9 mouse cellular contexts compared by ENCODE assay signal in the genomic region with DNA sequence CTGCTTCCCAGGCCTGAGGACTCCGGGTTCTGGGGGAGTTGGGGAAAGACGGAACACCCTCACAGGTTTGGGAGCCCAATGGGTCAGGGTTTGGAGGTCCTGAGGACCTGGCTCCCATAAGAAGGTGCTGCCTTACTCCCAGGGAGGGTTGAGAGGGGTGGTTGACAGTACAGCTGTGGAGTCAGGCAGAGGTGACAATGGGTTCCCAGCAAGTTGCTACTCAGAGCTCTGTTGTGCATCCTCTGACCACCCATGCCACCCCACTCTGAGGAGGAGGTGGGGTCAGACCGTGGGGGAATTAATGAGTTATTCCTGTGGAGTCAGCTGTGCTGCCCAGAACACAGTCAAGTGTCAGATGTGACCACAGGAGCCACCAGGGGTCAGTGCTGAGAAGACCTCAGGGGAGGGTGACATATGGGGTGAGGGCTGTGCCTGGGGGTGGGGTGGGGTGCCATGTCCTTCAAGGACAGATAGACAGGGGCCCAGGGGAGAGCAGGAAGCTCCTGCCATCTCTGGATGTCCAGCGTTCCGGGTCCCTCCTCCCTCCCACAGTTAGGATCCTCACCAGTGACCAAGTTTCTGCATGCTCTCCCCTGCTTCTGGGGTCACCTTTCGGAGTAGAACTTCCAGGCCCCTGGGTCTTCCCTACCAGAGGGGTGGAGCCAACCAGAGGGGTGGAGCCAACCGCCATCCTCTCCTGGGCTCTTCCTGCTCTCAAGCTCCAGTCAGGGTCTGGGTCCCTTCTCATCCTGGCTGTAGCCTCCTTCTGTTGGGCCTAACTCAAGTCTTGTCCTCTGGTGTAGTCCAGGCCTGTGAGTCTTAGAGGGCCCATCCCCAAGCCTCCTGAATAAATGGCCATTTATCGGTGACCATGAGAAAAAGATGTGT. TPM values are rescaled to one million over a fixed set of nuclear protein-coding genes. Genes with fewer than 3 reads are reported as not detected.
DNase-seq lines count a peak whose midpoint lies in the region; ATAC-seq and TF ChIP-seq lines count a peak whose summit lies in the region.
"Had no signal": no experiment of that assay in that cellular context is flagged by ENCODE, and none has a peak within 500 bp of the region (broad histone marks: within the 10 kb centered on the region; RNA-seq: fewer than 3 reads in every experiment).

No protein-coding gene starts in this region.

- H3K27ac ChIP-seq in kidney, postnatal 0 days, result no peak overlapping the region
- H3K27ac ChIP-seq in kidney, adult 2 months (ENCODE audit: insufficient read depth, low read depth, low read length), result no peak overlapping the region
- no peak overlapping the region for H3K27ac ChIP-seq in MEL (ENCODE audit: control insufficient read depth, low read depth, low read length)

- no peak for TF ChIP-seq EP300 in MEL (IDR thresholded peaks at IDR 0.05; ENCODE audit: low read depth in 1 of 2, low read length in 2 of 2)

- H3K4me3 ChIP-seq in kidney, postnatal 0 days (replicated peaks; ENCODE audit: low read depth, low read length), result no peak overlapping the region
- no peak overlapping the region for H3K4me3 ChIP-seq in kidney, adult 2 months (ENCODE audit: insufficient read depth, low read depth, low read length)
- H3K4me3 ChIP-seq in MEL (ENCODE audit: control insufficient read depth in 1 of 2, insufficient read depth in 1 of 2, low read depth in 2 of 2, low read length in 2 of 2), result no peak overlapping the region

- no peak for DNase-seq in kidney, postnatal 0 days (ENCODE audit: low spot score)
- DNase-seq in kidney, adult 2 months, result no peak
- DNase-seq in B cell, adult 2 months, result peak; percentile 50 to 56
- DNase-seq in MEL (ENCODE audit: low read depth, low spot score), result no peak
- peak; percentile 66 for DNase-seq in lung, postnatal 10 days
- DNase-seq in c-Kit-positive CD71-positive TER-119-positive erythroid progenitor cells, embryonic 14.5 days (ENCODE audit: low spot score), result no peak
- DNase-seq in adrenal gland, postnatal 10 days, result no peak
- no peak for DNase-seq in right cerebral cortex, postnatal 25 days
- DNase-seq: right cerebral cortex, adult 18-20 months had no signal

- no peaks in the 10 kb centered on the region for H3K4me1 ChIP-seq in kidney, postnatal 0 days (replicated peaks; ENCODE audit: insufficient read depth, low read length)
- H3K4me1 ChIP-seq in kidney, adult 2 months (ENCODE audit: control insufficient read depth, insufficient read depth, low read length), result no peaks in the 10 kb centered on the region
- H3K4me1 ChIP-seq in MEL (ENCODE audit: control insufficient read depth in 1 of 2, insufficient read depth in 2 of 2, low read length in 2 of 2), result peaks cover 14 to 38% of the 10 kb centered on the region in 2 experiments

- TF ChIP-seq CTCF in kidney, postnatal 0 days (IDR thresholded peaks at IDR 0.05; ENCODE audit: low read depth), result peak; percentile 31; the same call in 1 of the 2 replicates
- no peak for TF ChIP-seq CTCF in kidney, adult 2 months (conservative IDR thresholded peaks at IDR 0.05; ENCODE audit: insufficient read depth, insufficient read length, low read depth, low read length)
- peak; percentile 32 to 57 (median 36); a peak in 5 of 6 replicates for TF ChIP-seq CTCF in MEL (IDR thresholded peaks at IDR 0.05 in 2 of 3, conservative IDR thresholded peaks at IDR 0.05 in 1 of 3; ENCODE audit: control insufficient read depth in 1 of 3, insufficient read depth in 1 of 3, low read depth in 2 of 3, low read length in 3 of 3, poor library complexity in 1 of 3, severe bottlenecking in 1 of 3)

- no peak for TF ChIP-seq POLR2A in kidney, adult 2 months (IDR thresholded peaks at IDR 0.05; ENCODE audit: low read depth, low read length)
- no peak for TF ChIP-seq POLR2A in MEL (IDR thresholded peaks at IDR 0.05; ENCODE audit: control insufficient read depth in 1 of 2, insufficient read depth in 1 of 2, low read depth in 1 of 2, low read length in 2 of 2, poor library complexity in 1 of 2)

- peaks cover 25% of the 10 kb centered on the region for H3K79me2 ChIP-seq in MEL (ENCODE audit: control insufficient read depth, insufficient read depth, low read length, poor library complexity)

- no peaks in the 10 kb centered on the region for H3K27me3 ChIP-seq in kidney, postnatal 0 days (ENCODE audit: insufficient read depth, low read length)
- no peaks in the 10 kb centered on the region for H3K27me3 ChIP-seq in kidney, adult 2 months (replicated peaks; ENCODE audit: control insufficient read depth, insufficient read depth, low read length)
- no peaks in the 10 kb centered on the region for H3K27me3 ChIP-seq in MEL (ENCODE audit: control insufficient read depth in 1 of 2, insufficient read depth in 2 of 2, low read length in 2 of 2)

- no peaks in the 10 kb centered on the region for H3K9me3 ChIP-seq in kidney, postnatal 0 days (replicated peaks; ENCODE audit: low read length)
- no peaks in the 10 kb centered on the region for H3K9me3 ChIP-seq in MEL (replicated peaks; ENCODE audit: insufficient read depth, low read length)

- TF ChIP-seq RAD21 in MEL (IDR thresholded peaks at IDR 0.05; ENCODE audit: low read depth, low read length), result no peak

- H3K4me2 ChIP-seq in kidney, postnatal 0 days (ENCODE audit: low read length), result no peak overlapping the region

- ATAC-seq in kidney, postnatal 0 days (replicated peaks; ENCODE audit: low FRiP score, low read depth), result 0 out of 2 replicates have a peak, but pooled peaks have one; percentile 26

- no peaks in the 10 kb centered on the region for H3K36me3 ChIP-seq in kidney, postnatal 0 days (ENCODE audit: insufficient read depth, low read length)
- no peaks in the 10 kb centered on the region for H3K36me3 ChIP-seq in kidney, adult 2 months (ENCODE audit: control insufficient read depth, insufficient read depth, low read length)
- peaks cover 0 to 32% of the 10 kb centered on the region in 2 experiments; a peak in 2 of 4 replicates for H3K36me3 ChIP-seq in MEL (ENCODE audit: control insufficient read depth in 1 of 2, insufficient read depth in 2 of 2, low read length in 2 of 2)

- no peak overlapping the region for H3K9ac ChIP-seq in kidney, postnatal 0 days (ENCODE audit: low read depth, low read length)
- H3K9ac ChIP-seq in MEL (ENCODE audit: control insufficient read depth, low read depth, low read length, poor library complexity, severe bottlenecking), result no peak overlapping the region

- 81% methylated on average over 8 of the region's 8 CpGs for WGBS in kidney, postnatal 0 days
- 78% methylated on average over 8 of the region's 8 CpGs for WGBS in kidney, adult 2 months

TF ChIP-seq in MEL, 35 proteins besides CTCF, POLR2A, EP300 and RAD21:
- TF ChIP-seq ZMIZ1 (IDR thresholded peaks at IDR 0.05; ENCODE audit: low read depth, low read length) (no peak), SMC3 (IDR thresholded peaks at IDR 0.05; ENCODE audit: low read depth, low read length) (peak; percentile 25; the same call in 1 of the 2 replicates)

RNA-seq across cellular contexts. Expression of a gene that starts 13.5 kb away (rescaled TPM):
- polyA plus RNA-seq in kidney, postnatal 0 days (2015; fragmentation: Nextera tagmentation; extraction: Ambion mirVana), result 4.3 TPM in 2 replicates
- polyA plus RNA-seq in kidney, adult 2 months (2012; rRNA removed), result 3.0 and 4.8 TPM in 2 replicates
- 62.9 and 89.9 TPM in 2 replicates for total RNA-seq in MEL (2012; rRNA removed)
- polyA plus RNA-seq in MEL (2012; ENCODE audit: insufficient read depth in 1 of 2, insufficient read length in 2 of 2, low read depth in 1 of 2, low replicate concordance in 2 of 2, missing spikeins in 1 of 2), result 10 to 100 TPM in 1 of 2 experiments, not detected in 1; 83.7 TPM
- total RNA-seq in adrenal gland, postnatal 10 days (2021), result 10 to 100 TPM in 1 of 2 experiments, 1 to 10 TPM in 1; 8.1 to 10.1 TPM

Comparison
In these comparisons a context has a peak if more than half of its experiments do, and no peak if none do; other contexts are left out.
1. DNase-seq: peak in B cell, adult 2 months (2 of 2) and lung, postnatal 10 days (single experiment); none in kidney, postnatal 0 days (single experiment), kidney, adult 2 months (single experiment), MEL (single experiment), c-Kit-positive CD71-positive TER-119-positive erythroid progenitor cells, embryonic 14.5 days (single experiment), adrenal gland, postnatal 10 days (single experiment) and right cerebral cortex, postnatal 25 days (single experiment).